Mouse (Mus musculus) layer of hippocampus, adult 18-20 months (tissue): ENCODE data around the gene Trdmt1. TPM values are rescaled to one million over a fixed set of nuclear protein-coding genes. Genes with fewer than 3 reads are reported as not detected.

Source experiments
- DNase-seq, 2 experiments: peaks; one replicate each; pipeline ENCODE4 v3.0.0; 2022; ENCODE audit warnings: low spot score in 2 of 2
- total RNA-seq, 2 experiments: library from RNA; stranded (reverse); gene quantifications; 2 replicates each; pipeline ENCODE4 v1.2.3; 2021

Gene Trdmt1
- total RNA-seq, 2 experiments from 2014 or later, result 4.4 to 4.6 TPM

DNA sequence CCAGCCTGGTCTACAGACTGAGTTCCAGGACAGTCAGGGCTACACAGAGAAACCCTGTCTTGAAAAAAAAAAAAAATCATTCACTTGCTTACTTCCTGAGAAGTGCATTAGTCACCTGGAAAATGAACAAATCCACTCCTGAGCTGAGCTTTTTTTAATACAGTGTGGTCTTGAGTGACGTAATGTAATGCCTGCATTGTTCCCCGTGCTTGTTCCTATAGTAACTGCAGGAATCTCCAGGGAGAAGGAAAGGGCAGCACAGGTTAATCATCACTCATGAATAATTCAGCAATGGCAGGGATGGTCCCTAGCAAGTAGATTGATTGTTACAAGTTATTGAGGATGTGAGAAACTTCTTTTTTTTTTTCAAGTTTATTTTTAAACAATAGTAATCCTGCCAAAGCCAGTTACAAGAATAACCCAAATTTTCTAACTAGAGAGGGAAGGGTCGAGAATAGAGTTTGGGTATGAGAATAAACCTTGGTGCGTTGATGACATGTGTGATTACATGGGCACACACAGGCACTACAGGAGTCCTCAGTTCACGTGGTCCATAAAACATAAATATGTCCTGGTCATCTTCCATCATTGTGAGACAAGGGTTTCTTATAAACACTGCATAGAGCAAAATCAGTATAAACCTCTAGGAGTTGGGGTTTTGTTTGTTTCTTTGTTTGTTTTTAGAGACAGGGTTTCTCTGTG, 44.0 kb downstream of the Trdmt1 start:
- DNase-seq, result no peak

GRCm38 (mm10) chr2:13499196-13499595, 45.3 kb downstream of the Trdmt1 start:
- DNase-seq, result no peak

DNA sequence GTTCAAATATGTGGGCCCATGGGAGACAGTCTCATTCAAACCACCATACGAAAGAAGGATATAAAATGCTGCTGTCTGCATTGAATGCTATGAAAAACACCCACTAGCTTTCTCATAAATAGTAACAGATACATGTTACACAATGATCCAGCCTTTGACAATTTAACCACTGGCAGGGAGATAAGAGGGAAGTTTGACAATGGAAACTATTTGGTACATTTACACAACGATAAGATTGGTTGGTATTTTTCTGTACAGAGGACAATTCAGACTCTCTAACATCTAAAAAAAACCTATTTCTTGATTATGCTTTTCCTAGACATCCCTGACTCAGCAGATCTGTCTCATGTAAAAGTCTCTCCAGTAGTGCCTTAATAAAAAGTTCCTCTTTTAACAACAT, 48.4 kb downstream of the Trdmt1 start:
- no peak for DNase-seq

GRCm38 (mm10) chr2:13492927-13493326, 51.5 kb downstream of the Trdmt1 start:
- no peak for DNase-seq

DNA sequence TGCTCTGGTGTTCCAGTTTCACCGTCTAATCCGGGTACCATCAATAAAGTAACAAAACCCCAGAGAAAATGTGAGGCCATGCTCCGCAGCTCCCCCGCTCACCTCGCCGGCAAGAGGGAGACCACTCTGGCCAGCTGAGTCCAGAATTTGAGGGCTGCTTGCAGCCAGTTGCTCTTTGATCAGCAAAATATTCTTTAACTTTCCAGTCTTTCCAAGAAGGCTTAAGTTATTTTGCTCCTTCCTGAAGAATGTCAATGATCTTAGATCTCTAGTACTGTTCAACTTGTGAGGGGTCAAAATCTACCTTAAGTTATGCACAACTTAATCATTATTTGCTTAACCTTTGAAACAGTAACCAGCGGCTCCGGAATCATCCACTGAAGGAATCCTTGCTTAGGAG, 52.7 kb downstream of the Trdmt1 start, which contains the start of gene Cubn:
Gene Cubn (minus strand): TSS at position 80 of the 400 bp plus-strand sequence.
- no peak for DNase-seq

GRCm38 (mm10) chr2:13490480-13490879, 54.0 kb downstream of the Trdmt1 start:
- DNase-seq, result no peak

GRCm38 (mm10) chr2:13486470-13486869, 58.0 kb downstream of the Trdmt1 start:
- no peak for DNase-seq

DNA sequence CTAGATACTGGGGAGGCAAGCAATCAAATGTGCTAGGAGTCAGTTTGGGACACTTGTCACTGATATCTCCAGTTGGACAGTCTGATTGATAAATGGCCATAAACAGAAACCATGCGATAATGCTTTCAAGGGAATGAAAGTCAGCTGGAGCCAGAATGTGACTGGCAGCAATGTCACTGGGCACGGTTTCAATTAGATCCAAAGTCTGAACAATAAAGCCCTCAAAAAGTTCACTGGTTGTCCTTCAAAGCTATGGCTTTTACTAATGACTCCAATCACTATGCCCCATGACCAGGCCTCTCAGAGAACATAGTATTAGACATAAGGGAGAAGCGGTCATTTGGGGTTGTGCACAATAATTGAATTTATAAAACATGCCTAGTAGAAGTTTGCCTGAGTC, 59.9 kb downstream of the Trdmt1 start:
- DNase-seq, result no peak

DNA sequence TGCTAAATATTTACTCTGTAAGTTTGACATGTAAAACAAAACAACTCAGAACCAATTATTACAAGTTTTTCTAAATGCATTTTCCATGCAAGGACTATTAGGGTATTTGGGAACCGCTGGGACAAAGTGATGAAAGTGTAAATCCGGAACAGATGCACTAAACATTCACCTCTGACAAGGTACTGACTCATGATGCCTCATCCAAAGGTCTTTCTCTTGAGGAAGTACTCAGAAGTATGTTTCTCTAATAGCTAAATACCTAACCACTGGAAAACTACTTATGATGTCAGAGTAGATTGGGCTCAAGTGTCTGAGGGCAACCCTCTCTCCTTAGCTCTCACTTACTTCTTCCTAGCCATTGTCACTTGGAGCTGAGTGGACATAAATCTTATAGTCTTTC, 63.7 kb downstream of the Trdmt1 start:
- DNase-seq, result no peak

DNA sequence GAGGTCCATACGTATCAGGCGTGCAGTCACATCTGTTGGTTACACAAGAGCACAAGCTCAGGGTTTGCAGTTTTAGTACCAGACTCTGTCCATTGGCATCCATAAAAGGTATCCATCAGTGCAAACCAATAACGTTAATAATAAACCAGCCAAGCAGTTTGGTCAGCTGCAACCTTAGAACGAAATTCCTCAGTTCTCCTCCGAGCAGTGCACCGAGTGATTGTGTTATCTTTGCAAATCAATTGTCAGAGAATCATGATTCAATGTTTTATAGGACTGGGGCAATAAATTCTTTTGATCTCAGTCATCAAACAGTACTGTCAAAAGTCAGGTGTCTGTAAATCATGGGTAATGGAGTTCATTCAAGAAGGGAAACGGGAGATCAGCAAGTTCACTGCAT, 65.3 kb downstream of the Trdmt1 start:
- DNase-seq, result no peak

- DNase-seq, result no peak
These were observed 74.4 kb downstream of the Trdmt1 start for GRCm38 (mm10) chr2:13470108-13470507.

- no peak for DNase-seq
These were observed 74.8 kb downstream of the Trdmt1 start for GRCm38 (mm10) chr2:13469641-13470040.

DNA sequence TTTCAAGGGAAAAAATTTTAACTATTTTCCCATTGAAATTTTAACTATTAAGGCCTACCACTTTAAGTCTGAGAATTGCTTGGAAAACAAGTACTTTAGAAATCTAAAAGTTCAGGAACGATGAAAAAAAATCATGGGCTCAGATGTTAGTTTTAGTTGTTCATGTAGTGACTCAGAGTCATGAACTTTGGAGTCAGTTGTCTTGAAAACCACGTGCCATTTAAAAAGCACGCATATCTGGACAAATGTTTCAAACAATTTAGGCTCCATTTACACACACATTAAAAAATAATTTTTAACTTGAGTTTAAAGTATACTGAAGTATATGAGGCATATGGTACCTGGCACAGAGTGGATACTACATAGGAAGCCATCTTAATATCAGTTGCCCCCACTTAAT, 77.8 kb downstream of the Trdmt1 start:
- no peak for DNase-seq

Other genes with a start within 250 kb of the Trdmt1 start
- under 1 TPM; 0.10 to 0.15 TPM for gene Cubn, start 52.9 kb downstream of the Trdmt1 start, total RNA-seq
- 10 to 100 TPM; 58.9 to 60.6 TPM for gene Vim, start 29.3 kb upstream of the Trdmt1 start, total RNA-seq
- gene St8sia6, start 249.4 kb upstream of the Trdmt1 start, total RNA-seq, result 1 to 10 TPM; 3.2 to 4.0 TPM